Mouse (Mus musculus) ZHBTc4 (cell line): ENCODE measurements around the gene Pole2.

Experiments
- DNase-seq: peaks from one replicate; pipeline ENCODE4 v3.0.0-alpha.2; 2011; ENCODE audit warnings: low read depth, low spot score

Gene Pole2

DNA sequence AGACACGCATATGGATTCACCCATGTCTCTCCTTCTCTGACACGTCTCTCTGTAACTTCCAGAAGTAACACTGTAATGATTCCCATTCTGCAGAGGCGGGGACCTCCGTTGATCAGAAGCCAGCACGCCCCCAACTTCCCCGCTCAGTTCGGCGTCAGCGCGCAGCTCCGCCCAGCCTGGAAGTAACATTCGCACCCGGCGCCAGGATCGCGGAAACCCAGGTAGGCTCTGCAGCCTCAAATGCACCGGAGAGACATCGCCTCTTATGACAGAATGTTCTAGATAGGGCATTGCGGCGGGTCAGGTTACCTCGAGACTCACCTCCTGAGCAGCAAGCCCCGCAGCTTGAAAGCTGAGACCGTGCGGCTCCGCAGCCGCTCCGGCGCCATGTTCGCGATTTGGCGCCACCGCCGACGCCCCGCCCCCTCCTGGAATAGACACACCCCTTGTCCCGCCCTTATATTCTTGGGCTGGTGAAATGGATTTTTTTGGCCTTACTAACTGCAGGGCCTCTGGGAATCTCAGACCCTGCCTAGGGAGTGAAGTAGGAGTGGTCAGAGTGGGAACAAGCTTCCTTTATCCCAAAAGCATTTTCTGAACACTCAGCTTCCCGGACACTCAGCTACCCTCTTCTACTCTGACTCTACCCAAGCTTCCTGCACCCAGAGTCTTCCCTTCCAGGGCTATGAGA is at the start of gene Pole2:
TSS of gene Pole2 (minus strand) at position 420 of the 691 bp plus-strand sequence.
- peak; percentile 92 for DNase-seq

DNA sequence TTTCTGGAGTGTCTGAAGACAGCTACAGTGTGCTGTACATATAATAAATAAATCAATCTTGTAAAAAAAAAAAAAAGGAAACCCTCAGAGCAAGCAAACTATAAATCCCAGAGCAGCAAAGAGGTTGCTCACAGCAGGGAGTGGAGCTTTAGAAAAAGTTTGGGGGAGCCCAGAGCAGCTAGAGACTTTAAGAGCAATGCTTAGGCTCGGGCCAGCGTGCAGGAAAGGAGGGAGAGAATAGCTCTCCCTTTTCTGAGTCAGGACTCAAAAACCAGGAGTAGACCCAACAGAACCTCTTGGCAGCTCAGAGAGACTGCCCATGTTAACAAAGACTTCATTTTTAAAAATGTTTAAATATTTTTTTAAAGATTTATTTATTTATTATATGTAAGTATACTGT is 41.0 kb upstream of the Pole2 start:
- DNase-seq, result no peak

GRCm38 (mm10) chr12:69267956-69268632 is 40.1 kb upstream of the Pole2 start:
- no peak for DNase-seq

DNA sequence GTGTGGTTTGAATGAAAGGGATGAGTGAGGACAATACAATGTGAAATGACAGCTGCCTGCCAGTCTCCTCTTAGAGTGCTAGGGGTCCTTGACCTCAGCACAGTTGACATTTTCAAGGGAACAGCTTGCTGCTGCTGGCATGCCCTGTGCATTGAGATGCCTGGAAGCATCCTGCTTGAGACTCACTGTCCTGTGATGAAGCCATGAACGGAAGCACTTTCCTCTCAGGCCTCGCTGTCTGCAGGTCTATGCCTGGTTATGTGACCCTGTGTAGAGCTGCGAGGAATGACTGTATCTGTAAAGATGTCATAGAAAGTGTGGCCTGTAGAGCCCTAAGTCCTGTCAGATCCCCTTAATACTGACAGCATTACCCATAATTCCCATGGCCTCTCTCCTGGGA is 37.0 kb upstream of the Pole2 start:
- DNase-seq, result no peak

DNA sequence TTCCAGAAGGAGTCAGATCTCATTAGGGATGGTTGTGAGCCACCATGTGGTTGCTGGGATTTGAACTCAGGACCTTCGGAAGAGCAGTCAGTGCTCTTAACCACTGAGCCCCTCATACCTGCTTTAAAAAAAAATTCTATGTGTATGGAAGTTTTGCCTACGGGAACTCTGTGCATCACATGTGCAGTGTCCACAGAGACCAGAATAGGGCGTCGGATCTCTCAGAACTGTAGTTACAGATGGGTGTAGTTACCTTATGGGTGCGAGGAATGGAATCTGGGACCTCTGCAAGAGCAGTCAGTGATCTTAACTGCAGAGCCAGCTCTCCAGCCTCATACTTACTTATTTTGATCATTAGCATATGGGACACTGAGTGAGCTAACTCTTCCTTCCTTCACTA is 34.3 kb upstream of the Pole2 start:
- DNase-seq, result no peak

GRCm38 (mm10) chr12:69257836-69258235 is 29.8 kb upstream of the Pole2 start:
- peak; percentile 25 for DNase-seq

GRCm38 (mm10) chr12:69253806-69254205 is 25.8 kb upstream of the Pole2 start:
- DNase-seq, result no peak

GRCm38 (mm10) chr12:69250756-69251155 is 22.8 kb upstream of the Pole2 start:
- DNase-seq, result no peak

DNA sequence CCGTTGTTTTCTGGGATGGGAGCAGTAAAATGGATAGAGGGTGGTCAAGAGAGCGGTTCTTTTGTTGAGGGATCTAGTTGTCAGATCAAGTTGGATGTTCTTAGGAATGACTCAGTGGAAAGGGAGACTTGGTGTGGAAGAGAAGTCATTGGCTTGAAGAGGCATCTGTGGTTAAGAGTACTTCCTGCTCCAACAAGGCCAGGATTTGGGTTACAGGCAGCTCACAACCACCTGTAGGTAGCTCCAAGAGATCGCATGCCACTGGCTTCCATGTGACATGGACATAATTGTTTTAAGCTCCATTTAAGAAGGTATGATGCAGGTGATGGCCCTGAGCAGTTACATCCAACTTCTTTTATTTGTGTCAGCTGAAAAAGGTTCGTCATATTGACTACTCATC is 21.8 kb upstream of the Pole2 start:
- no peak for DNase-seq

- peak; percentile 52 for DNase-seq
Measured at GRCm38 (mm10) chr12:69241771-69242431, 13.9 kb upstream of the Pole2 start.

GRCm38 (mm10) chr12:69241405-69241770 is 13.4 kb upstream of the Pole2 start:
- no peak for DNase-seq

DNA sequence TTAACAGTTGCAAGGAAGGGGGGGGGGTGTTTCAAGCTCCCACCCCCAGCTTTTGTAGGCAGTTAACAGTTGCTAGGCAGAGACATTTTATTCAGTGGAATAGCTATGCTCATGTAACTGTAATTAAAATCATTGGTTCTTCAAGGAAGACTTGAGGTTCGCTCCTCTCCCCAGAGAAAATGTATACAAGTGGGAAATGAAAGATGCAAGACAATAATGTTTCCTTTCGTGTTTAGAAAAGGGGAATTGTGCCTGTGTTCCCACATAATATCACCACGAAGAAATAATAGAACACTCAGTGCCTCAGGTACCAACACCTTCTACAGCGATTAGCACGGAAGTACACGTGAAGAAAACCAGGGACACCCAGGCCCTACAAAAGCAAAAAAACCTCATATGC is 12.9 kb upstream of the Pole2 start, which contains the start of gene Klhdc1:
TSS of gene Klhdc1 (plus strand) at position 301 of the 400 bp plus-strand sequence.
- DNase-seq, result no peak

- no peak for DNase-seq
Measured at GRCm38 (mm10) chr12:69238284-69238683, 10.3 kb upstream of the Pole2 start.

GRCm38 (mm10) chr12:69235782-69236181 is 7.8 kb upstream of the Pole2 start:
- DNase-seq, result no peak

DNA sequence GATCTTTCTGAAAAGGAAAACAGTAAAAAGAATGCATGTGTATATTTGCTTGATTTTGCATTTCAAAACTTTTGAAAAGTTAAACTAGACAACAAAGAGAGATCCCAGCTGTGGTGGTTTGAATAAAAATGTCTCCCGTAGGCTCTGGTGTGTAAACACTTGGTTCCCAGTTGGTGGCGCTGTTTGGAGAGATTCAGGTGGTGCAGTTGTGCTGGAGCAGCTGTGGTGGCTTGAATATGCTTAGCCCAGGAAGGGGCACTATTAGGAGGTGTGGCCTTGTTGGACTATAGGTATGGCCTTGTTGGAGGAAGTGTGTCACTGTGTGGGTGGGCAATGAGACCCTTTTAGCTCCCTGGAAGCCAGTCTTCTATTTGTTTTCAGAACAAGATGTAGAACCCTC is 1.3 kb upstream of the Pole2 start:
- DNase-seq, result peak; percentile 89

GRCm38 (mm10) chr12:69220613-69221277 is 7.2 kb downstream of the Pole2 start:
- DNase-seq, result peak; percentile 16

GRCm38 (mm10) chr12:69216587-69216986 is 11.4 kb downstream of the Pole2 start:
- DNase-seq, result no peak

DNA sequence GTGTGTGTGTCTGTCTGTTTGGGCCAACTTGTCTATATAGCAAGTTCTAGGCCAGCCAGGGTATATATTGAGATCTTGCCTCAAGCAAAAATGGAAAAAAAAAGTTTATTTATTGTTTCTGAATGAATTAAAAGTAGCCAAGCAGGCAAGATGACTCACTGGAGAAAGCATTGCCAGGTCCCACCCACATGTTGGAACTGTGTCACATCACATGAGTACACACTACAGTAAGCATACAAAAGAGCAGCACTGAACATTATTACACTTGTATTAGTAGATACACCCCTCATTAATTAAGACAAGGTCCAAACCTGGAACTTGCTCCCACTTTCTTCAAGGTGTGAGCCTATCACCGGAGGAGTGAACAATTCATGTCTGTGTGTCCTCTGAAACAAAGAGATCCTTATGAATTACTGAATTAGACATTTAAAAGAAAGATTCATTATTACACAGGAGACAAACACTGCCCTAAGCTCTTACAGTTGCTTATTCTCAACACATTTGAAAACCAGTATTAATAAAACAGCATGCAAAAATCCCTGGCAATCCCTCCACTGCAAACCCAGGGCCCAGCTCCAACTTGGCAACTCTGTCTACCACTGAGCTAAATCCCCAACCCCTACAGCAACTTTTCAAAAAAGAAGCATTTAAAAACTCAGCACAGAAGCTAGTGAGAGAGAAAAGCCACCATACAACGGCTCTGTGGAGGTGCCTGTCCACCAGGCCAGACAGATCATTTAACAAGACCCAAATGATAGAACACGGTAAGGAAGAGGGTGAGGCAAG is 12.8 kb downstream of the Pole2 start:
- no peak for DNase-seq

GRCm38 (mm10) chr12:69214393-69214792 is 13.6 kb downstream of the Pole2 start:
- no peak for DNase-seq

GRCm38 (mm10) chr12:69213186-69213777 is 14.7 kb downstream of the Pole2 start:
- no peak for DNase-seq

GRCm38 (mm10) chr12:69211057-69211456 is 16.9 kb downstream of the Pole2 start:
- DNase-seq, result peak; percentile 48
